Mouse (Mus musculus) lung, postnatal 0 days (tissue): ENCODE measurements around the gene Rpn1.

ENCODE experiments used
- CTCF ChIP-seq: IDR thresholded peaks from 2 replicates; pipeline ENCODE4 v1.5.1; 2016; ENCODE audit warnings: antibody characterized with exemption, mild to moderate bottlenecking
- EP300 ChIP-seq: IDR thresholded peaks from 2 replicates; pipeline ENCODE4 v1.6.1; 2016; ENCODE audit warnings: antibody characterized with exemption, mild to moderate bottlenecking, control low read depth

GRCm38 (mm10) chr6:88039426-88039825, 44.9 kb upstream of the Rpn1 start:
- TF ChIP-seq CTCF (no peak), EP300 (no peak)
